Mouse (Mus musculus): ENCODE data around the gene Gm12166.

DNA sequence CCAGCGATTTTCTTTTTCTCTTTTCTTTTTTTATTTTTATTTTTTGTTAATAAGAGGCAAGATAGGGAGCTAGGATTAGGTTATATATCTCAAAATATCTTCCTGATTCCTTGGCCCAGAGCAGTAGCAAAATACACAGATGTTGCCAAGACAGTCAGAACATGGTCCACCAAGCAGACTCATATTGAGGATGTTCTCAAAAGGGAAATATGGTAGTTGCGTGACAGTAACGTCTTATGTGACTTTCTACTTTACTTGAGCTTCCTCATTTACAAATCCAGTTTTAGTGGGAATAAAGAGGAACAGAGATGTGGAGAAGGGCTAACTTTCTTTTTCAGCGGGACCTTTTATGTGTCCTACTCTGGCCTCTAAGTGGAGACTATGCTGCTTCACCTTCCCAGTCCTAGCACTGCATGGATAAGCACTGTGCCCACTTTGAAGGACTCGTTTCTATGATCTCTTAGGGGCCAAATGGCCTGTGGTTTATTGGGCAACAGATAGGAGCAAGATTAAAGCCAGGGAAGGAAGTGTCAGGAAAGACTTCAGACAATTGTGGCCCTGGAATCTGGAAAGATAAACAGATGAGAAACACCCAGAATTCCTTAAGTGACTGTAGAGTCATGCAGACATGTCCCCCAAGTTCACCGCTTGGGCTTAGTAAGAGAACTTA, 9.8 kb upstream of the Gm12166 start:
- TF ChIP-seq CTCF (IDR thresholded peaks at IDR 0.05; ENCODE audit: control insufficient read depth, insufficient read depth, insufficient replicate concordance, low read depth, low read length) = no peak
- no peak for TF ChIP-seq POLR2A (IDR thresholded peaks at IDR 0.05; ENCODE audit: control insufficient read depth, low read depth, low read length)
